Mouse (Mus musculus) midbrain, embryonic 14.5 days (tissue): ENCODE measurements around the gene Sec22a. TPM values are rescaled to one million over a fixed set of nuclear protein-coding genes. Genes with fewer than 3 reads are reported as not detected.

Source experiments
- ATAC-seq: fragments of 200-750 bp; cut with Nextera tagmentation; 2 replicates; pipeline ENCODE4 v1.8.0; 2017; ENCODE audit warnings: moderate number of reproducible peaks, moderate library complexity; ENCODE audit not compliant: low FRiP score, low TSS enrichment
- DNase-seq: peaks from one replicate; pipeline ENCODE4 v3.0.0-alpha.2; 2015
- H3K27ac ChIP-seq: fragments of 300-500 bp; sonication (generic); replicated peaks from 2 replicates; pipeline ENCODE4 v1.5.1; 2014; ENCODE audit warnings: mild to moderate bottlenecking, low read depth, low read length, moderate library complexity
- H3K27me3 ChIP-seq: fragments of 300-500 bp; sonication (generic); 2 replicates; pipeline ENCODE4 v1.6.1; 2014; ENCODE audit warnings: low read length, control low read depth, mixed read lengths; ENCODE audit not compliant: control insufficient read depth, insufficient read depth
- H3K36me3 ChIP-seq: fragments of 300-500 bp; sonication (generic); 2 replicates; pipeline ENCODE4 v1.6.1; 2014; ENCODE audit warnings: low read length, control low read depth; ENCODE audit not compliant: control insufficient read depth, insufficient read depth
- H3K4me1 ChIP-seq: fragments of 300-500 bp; sonication (generic); 2 replicates; pipeline ENCODE4 v1.6.1; 2014; ENCODE audit warnings: mild to moderate bottlenecking, antibody characterized with exemption, low read length, control low read depth; ENCODE audit not compliant: control insufficient read depth, insufficient read depth
- H3K4me2 ChIP-seq: fragments of 300-500 bp; sonication (generic); 2 replicates; pipeline ENCODE4 v1.6.1; 2014; ENCODE audit warnings: mild to moderate bottlenecking, low read length, moderate library complexity
- H3K4me3 ChIP-seq: fragments of 300-500 bp; sonication (generic); replicated peaks from 2 replicates; pipeline ENCODE4 v1.5.1; 2014; ENCODE audit warnings: low read depth, low read length
- H3K9ac ChIP-seq: fragments of 300-500 bp; sonication (generic); replicated peaks from 2 replicates; pipeline ENCODE4 v1.6.1; 2014; ENCODE audit warnings: mild to moderate bottlenecking, low read length, moderate library complexity
- H3K9me3 ChIP-seq: fragments of 300-500 bp; sonication (generic); 2 replicates; pipeline ENCODE4 v1.6.1; 2016; ENCODE audit warnings: low read length, control low read depth, mixed read lengths; ENCODE audit not compliant: control insufficient read depth
- WGBS: fragments of 180-500 bp; shearing (Covaris S2); extraction: QIAGEN DNeasy Blood & Tissue Kit; methylation state at CpG from one replicate; pipeline ENCODE4 v1.1.7; 2014; 5-methylcytosine and 5-hydroxymethylcytosine counted together
- polyA plus RNA-seq: library from polyadenylated mRNA; unstranded; fragments of >200 nt; fragmentation: Nextera tagmentation; extraction: Ambion mirVana; gene quantifications from 2 replicates; pipeline ENCODE4 v1.2.1, GENCODE M21; 2014

The Sec22a gene
- polyA plus RNA-seq, 1 experiment from 2014 or later = 45.3 TPM

DNA sequence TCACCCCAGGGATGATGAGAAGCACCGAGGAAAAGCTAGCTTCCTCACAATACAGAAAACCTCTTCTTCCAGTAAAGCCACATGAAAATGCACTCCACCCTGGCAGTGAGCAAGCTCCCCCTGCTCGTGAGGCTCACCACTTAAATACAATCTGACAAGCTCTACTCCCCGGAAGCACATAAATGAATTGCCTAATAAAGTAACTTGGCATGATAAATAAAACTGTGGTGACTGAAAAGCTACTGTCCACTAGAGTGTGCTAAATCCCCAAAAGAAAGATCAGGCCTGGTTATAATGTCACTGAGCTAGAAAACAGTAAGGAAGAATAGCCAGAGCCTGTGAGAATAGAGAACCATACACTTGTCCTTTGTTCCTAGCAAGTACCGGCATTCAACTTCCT is 44.4 kb downstream of the Sec22a start:
- Histone ChIP-seq H3K9ac (no peak overlapping the region), H3K4me3 (no peak overlapping the region), H3K4me2 (no peak overlapping the region), H3K9me3 (no peaks in the 10 kb centered on the region), H3K4me1 (no peaks in the 10 kb centered on the region), H3K27ac (0 out of 2 replicates have a peak overlapping the region, but pooled peaks have one; percentile 2), H3K27me3 (no peaks in the 10 kb centered on the region), H3K36me3 (no peaks in the 10 kb centered on the region)
- DNase-seq (peak; percentile 83), ATAC-seq (no peak; the same call in 1 of the 2 replicates)
- WGBS = 33% methylated on average over 4 of the region's 4 CpGs

DNA sequence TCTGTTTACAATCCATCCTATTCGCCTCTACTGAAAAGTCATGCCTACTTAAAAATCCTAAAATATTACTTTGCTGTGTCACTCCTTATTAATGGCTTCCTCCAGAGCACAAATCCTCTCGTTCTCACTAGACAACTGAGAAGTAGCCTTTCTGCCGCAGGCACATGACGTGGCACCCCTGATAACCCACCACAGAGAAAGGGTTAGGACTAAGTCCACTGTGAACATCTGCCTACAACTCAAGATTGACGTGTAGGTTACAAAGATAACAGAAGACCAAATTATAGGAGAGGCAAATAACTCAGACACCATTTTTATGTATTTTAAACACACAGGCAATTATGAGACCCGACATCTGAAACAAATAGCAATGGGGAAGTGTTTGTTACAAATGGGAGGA is 45.3 kb downstream of the Sec22a start:
- no peak for ATAC-seq
- H3K9me3 ChIP-seq = no peaks in the 10 kb centered on the region
- DNase-seq = no peak
- no peak overlapping the region for H3K4me3 ChIP-seq
- H3K27me3 ChIP-seq = no peaks in the 10 kb centered on the region
- no peak overlapping the region for H3K4me2 ChIP-seq
- no peak overlapping the region for H3K9ac ChIP-seq
- no peak overlapping the region for H3K27ac ChIP-seq
- H3K4me1 ChIP-seq = no peaks in the 10 kb centered on the region
- H3K36me3 ChIP-seq = peaks cover 5% of the 10 kb centered on the region
- WGBS = 87% methylated on average over 6 of the region's 6 CpGs

DNA sequence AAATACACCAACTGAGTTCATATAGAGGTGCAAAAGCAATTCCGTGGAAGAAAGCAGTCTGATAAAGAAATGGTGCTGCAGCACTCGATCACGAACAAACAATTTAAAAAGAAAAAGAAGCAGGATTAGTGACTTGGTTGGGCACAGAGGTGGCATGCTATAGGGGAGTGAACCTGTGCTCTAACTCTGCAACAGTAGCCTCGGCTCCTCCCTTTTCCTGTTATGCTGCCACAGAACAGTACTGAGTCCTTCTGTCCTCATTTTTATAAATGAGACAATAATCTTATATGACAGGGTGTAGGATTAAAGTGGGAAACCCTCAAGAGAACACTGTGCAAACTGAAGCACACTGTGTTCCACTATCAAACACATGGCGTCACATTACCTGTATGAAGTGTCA is 46.3 kb downstream of the Sec22a start:
- Histone ChIP-seq H3K9me3 (no peaks in the 10 kb centered on the region), H3K27ac (no peak overlapping the region)
- 80% methylated on average over 5 of the region's 5 CpGs for WGBS

DNA sequence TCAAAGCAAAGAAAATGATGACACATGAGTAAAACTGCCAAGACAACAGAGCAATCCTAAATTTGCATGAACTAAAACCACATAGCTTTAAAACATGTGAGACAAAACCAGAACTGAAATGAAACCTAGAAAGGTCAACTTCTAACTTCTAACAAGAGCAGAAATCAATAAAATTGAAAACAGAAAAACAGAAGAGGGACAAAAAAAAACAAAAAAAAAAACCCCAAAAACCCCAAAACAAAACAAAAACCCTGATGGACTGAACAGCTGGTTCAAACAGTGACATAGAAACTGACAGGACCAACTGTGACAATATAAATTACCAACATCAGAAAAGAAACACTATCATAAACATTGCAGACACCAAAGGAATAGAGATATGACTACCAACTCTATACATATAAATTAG is 46.9 kb downstream of the Sec22a start:
- no peak for DNase-seq

More for the DNA sequence above, 46.3 kb downstream of the Sec22a start:
- Histone ChIP-seq H3K9ac (no peak overlapping the region), H3K4me3 (no peak overlapping the region), H3K27me3 (no peaks in the 10 kb centered on the region), H3K4me1 (no peaks in the 10 kb centered on the region), H3K36me3 (peaks cover 6% of the 10 kb centered on the region), H3K4me2 (no peak overlapping the region)
- ATAC-seq (no peak), DNase-seq (no peak)

DNA sequence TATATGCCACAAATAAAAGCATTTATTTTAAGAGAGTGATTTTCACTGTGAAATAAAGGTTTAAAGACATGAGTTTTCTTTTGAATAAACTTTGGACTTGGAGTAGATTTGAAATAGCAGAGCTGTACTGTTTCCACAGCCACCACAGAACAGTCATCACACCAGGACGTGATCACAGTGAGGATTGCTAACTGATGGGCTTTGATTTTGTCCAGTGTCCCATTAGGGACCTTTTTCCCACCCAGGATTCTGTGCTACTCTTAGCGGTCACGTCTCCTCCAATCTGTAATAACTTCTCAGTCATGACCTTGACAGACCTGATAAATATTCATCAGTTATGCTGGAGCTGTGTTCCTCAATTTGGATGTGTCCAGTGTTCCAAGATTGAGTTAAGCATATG is 48.2 kb downstream of the Sec22a start:
- H3K9me3 ChIP-seq = no peaks in the 10 kb centered on the region
- ATAC-seq = no peak
- no peaks in the 10 kb centered on the region for H3K27me3 ChIP-seq
- H3K36me3 ChIP-seq = peaks cover 6% of the 10 kb centered on the region
- no peak for DNase-seq
- no peaks in the 10 kb centered on the region for H3K4me1 ChIP-seq
- no peak overlapping the region for H3K27ac ChIP-seq
- 45% methylated on average over 3 of the region's 3 CpGs for WGBS
- H3K4me3 ChIP-seq = no peak overlapping the region
- no peak overlapping the region for H3K4me2 ChIP-seq
- no peak overlapping the region for H3K9ac ChIP-seq

More for the DNA sequence above, 46.9 kb downstream of the Sec22a start:
- no peak for ATAC-seq
- Histone ChIP-seq H3K9ac (no peak overlapping the region), H3K9me3 (no peaks in the 10 kb centered on the region), H3K4me2 (no peak overlapping the region), H3K27ac (no peak overlapping the region), H3K36me3 (peaks cover 6% of the 10 kb centered on the region), H3K4me3 (no peak overlapping the region), H3K27me3 (no peaks in the 10 kb centered on the region), H3K4me1 (no peaks in the 10 kb centered on the region)

DNA sequence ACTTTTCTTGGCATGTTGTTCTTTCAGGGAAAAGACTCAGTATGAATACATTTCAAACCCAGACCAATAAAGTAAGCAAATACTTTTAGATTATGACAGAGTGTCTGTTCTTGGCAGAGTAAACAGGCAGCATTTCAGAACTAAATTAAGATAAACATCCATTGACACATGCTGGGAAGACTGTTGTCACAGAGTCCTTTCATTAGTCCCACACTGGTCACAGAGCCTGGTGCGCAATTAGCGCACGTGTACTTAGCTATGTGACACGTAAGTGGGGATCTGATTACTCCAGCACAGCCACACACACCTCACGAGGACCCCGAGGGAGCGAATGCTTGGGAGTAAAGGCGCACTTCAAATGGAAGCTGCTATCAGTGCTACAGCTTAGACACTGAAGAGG is 52.1 kb downstream of the Sec22a start:
- WGBS = 70% methylated on average over 8 of the region's 8 CpGs
- ATAC-seq = no peak
- H3K27me3 ChIP-seq = no peaks in the 10 kb centered on the region

DNA sequence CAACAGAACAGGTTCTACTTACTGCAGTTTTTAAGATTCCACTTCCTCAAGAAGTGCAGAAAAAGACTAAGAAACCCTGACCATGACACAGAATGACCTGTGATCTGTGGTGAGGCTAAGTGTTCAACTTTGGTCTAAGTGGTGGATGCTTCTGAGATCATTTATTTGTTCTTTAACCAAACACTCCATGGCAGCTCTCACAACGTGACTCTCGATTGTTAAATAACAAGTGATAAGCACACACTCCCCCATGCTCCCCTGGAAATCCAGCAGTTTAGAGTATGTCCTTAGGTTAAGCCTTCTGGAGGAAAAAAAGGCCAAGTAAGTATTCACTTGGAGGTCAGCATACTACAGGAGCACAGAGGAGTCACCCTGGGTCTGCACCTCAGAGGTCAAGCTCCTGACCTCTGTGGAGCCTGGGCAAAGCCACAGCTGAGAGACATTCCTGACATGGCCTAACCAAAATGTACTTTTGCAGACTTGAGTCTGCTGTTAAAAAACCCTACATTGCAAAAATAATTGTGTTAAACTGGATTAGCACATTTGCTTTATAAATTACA is 53.1 kb downstream of the Sec22a start:
- Histone ChIP-seq H3K36me3 (peaks cover 6% of the 10 kb centered on the region), H3K9me3 (no peaks in the 10 kb centered on the region), H3K27ac (no peak overlapping the region), H3K4me1 (no peaks in the 10 kb centered on the region), H3K4me2 (no peak overlapping the region), H3K9ac (no peak overlapping the region), H3K4me3 (no peak overlapping the region), H3K27me3 (no peaks in the 10 kb centered on the region)
- ATAC-seq (no peak), DNase-seq (no peak)
- WGBS = 51% methylated on average over 2 of the region's 2 CpGs

More for the DNA sequence above, 52.1 kb downstream of the Sec22a start:
- Histone ChIP-seq H3K27ac (no peak overlapping the region), H3K4me1 (no peaks in the 10 kb centered on the region), H3K9ac (no peak overlapping the region), H3K36me3 (peaks cover 6% of the 10 kb centered on the region), H3K4me2 (no peak overlapping the region), H3K4me3 (no peak overlapping the region), H3K9me3 (no peaks in the 10 kb centered on the region)
- peak; percentile 14 for DNase-seq

DNA sequence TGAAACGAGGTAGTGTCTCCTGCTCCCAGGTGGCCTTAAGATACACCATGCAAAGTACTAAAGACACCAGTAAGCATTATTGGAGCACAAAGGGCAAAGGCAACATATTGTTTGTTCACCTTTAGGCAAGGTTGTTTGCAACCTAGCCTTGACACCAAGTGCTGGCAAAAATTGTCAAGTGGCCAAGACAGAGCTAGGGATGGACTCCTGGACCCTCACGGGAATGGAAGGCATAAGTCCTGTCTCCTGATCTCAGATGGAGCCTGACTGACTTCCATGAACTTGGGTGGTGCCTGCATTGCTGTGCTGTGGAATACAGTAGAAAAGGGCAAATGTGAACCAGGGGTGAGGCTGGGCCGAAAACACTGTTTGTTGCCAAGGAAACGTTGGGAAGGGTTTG is 54.1 kb downstream of the Sec22a start:
- DNase-seq (no peak), ATAC-seq (no peak)
- WGBS = 91% methylated on average over 4 of the region's 4 CpGs
- H3K27ac ChIP-seq = no peak overlapping the region
- H3K9ac ChIP-seq = no peak overlapping the region
- peaks cover 9% of the 10 kb centered on the region for H3K36me3 ChIP-seq
- no peak overlapping the region for H3K4me3 ChIP-seq
- H3K27me3 ChIP-seq = no peaks in the 10 kb centered on the region
- no peaks in the 10 kb centered on the region for H3K4me1 ChIP-seq
- H3K4me2 ChIP-seq = no peak overlapping the region
- no peaks in the 10 kb centered on the region for H3K9me3 ChIP-seq

DNA sequence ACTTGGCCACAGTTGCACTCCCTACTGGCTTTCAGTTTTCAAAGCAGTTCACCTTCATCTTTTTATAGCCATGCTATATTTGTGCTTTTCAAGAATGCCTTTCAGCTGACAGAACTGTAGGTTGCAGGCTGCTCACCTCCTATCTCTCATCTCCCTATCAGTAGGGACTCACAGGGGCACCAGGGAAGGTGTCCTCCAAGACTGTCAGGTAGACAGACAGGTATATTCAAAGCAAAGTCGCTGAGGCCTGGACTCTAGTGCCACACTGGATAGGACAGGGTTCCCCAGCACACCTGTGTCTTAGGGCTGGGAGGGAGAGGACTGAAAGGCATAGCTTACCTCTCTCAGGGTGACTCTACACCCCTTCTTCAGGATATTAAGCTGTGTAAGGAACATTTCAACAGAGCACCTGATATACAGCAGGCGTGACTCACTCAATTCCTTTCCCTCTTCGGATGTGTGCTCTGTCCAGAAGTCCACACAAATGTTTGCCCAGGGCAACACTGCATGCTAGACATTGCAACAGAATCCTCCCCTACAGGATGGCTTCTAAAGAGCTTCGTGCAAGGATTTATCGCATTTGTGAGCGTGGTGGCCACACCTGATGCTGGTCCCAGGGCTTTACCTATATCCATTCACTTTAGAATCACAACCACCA is 55.1 kb downstream of the Sec22a start:
- no peak overlapping the region for H3K4me3 ChIP-seq
- DNase-seq (no peak), ATAC-seq (no peak)
- WGBS = 93% methylated on average over 6 of the region's 6 CpGs
- H3K9me3 ChIP-seq = no peaks in the 10 kb centered on the region
- no peak overlapping the region for H3K4me2 ChIP-seq
- no peak overlapping the region for H3K9ac ChIP-seq
- H3K36me3 ChIP-seq = peaks cover 16% of the 10 kb centered on the region
- H3K4me1 ChIP-seq = no peaks in the 10 kb centered on the region
- no peak overlapping the region for H3K27ac ChIP-seq
- H3K27me3 ChIP-seq = no peaks in the 10 kb centered on the region
